Mouse (Mus musculus): ENCODE results near the gene Cdk8.

- no peak for TF ChIP-seq GATA1 (IDR thresholded peaks at IDR 0.05; ENCODE audit: borderline replicate concordance, low read length)
- no peak for TF ChIP-seq FLI1 (IDR thresholded peaks at IDR 0.05; ENCODE audit: low read length)
Observed at GRCm38 (mm10) chr5:146314538-146314937, 83.5 kb downstream of the Cdk8 start.

All from megakaryocyte, embryonic 14.5 days (primary cell).